Comparison of ENCODE assay signal across 8 mouse cellular contexts in the genomic region with DNA sequence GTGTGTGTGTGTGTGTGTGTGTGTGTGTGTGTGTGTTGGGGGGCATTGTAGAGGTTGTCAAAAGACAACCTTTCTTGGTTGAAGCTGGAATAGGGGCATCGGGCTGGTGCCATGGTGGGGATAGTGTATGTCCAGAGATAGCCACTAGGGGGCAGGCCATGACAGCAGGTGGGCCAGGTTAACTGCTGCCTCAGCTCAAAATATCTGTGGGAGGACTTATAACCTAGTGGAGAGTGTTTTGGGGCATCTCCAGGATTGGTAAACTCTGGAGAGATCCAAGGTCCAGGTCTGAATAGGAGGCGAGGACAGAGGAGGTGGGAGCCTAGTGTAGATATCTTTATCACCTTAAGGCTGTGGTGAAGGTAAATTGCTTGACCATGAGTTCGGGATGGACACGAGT.
DNase-seq lines count a peak whose midpoint lies in the region; TF ChIP-seq lines count a peak whose summit lies in the region.

No protein-coding gene starts in this region.

- no peak overlapping the region for H3K4me3 ChIP-seq in E14TG2a.4 (replicated peaks; ENCODE audit: low read length)
- H3K4me3 ChIP-seq in forebrain, embryonic 10.5 days, result no peak overlapping the region

- peak; percentile 52 for TF ChIP-seq CTCF in E14TG2a.4 (conservative IDR thresholded peaks at IDR 0.05; ENCODE audit: low read length)

- intact Hi-C loops in heart, postnatal 14 days (cut with DNase I), result loop anchor here (2.0 to 10.0 kb wide), 4 partner anchors 108 to 1525 kb away; a partner anchor contains a TSS

- 66% methylated on average over 4 of the region's 4 CpGs for WGBS in forebrain, embryonic 10.5 days

- H3K36me3 ChIP-seq in E14TG2a.4 (ENCODE audit: insufficient read depth, low read length), result no peaks in the 10 kb centered on the region
- H3K36me3 ChIP-seq in forebrain, embryonic 10.5 days (replicated peaks), result no peaks in the 10 kb centered on the region

- peaks cover 42% of the 10 kb centered on the region for H3K27me3 ChIP-seq in E14TG2a.4 (ENCODE audit: insufficient read depth, low read length)
- no peaks in the 10 kb centered on the region for H3K27me3 ChIP-seq in forebrain, embryonic 10.5 days (ENCODE audit: poor library complexity, severe bottlenecking)

- H3K27ac ChIP-seq in forebrain, embryonic 10.5 days, result no peak overlapping the region

- H3K4me1 ChIP-seq in E14TG2a.4 (replicated peaks; ENCODE audit: low read depth, low read length), result no peaks in the 10 kb centered on the region
- no peaks in the 10 kb centered on the region for H3K4me1 ChIP-seq in forebrain, embryonic 10.5 days

- DNase-seq in brain, adult 2 months (ENCODE audit: low read depth, low spot score), result peak; percentile 65
- DNase-seq in forebrain, embryonic 10.5 days (ENCODE audit: extremely low spot score, low spot score), result peak; percentile 65
- DNase-seq in heart, postnatal 14 days, result peak; percentile 62 to 75
- DNase-seq in layer of hippocampus, adult 8-10 months (ENCODE audit: low spot score in 2 of 2), result peak; percentile 25 to 64
- peak; percentile 43 to 55 for DNase-seq in lung, adult 18-20 months
- DNase-seq in ovary, postnatal 14 days (ENCODE audit: low spot score), result peak; percentile 68
- peak; percentile 43 for DNase-seq in urinary bladder, adult 2 months (ENCODE audit: low spot score)

- 0 out of 2 replicates have a peak, but pooled peaks cover 6% of the 10 kb centered on the region for H3K9me3 ChIP-seq in E14TG2a.4 (ENCODE audit: low read length)
- H3K9me3 ChIP-seq in forebrain, embryonic 10.5 days, result no peaks in the 10 kb centered on the region
